Mouse (Mus musculus) midbrain, embryonic 15.5 days (tissue): Measurements from ENCODE around the gene Vps51. TPM values are rescaled to one million over a fixed set of nuclear protein-coding genes. Genes with fewer than 3 reads are reported as not detected.
A peak's percentile ranks its signal among the peaks of the same experiment; 100 is the strongest.

Experiments
- ATAC-seq: fragments of 200-750 bp; cut with Nextera tagmentation; replicated peaks from 2 replicates; pipeline ENCODE4 v1.8.0; 2017; ENCODE audit warnings: moderate TSS enrichment
- H3K27ac ChIP-seq: fragments of 300-500 bp; sonication (generic); 2 replicates; pipeline ENCODE4 v1.5.1; 2015; ENCODE audit warnings: mild to moderate bottlenecking, inconsistent platforms
- H3K27me3 ChIP-seq: fragments of 300-500 bp; sonication (generic); replicated peaks from 2 replicates; pipeline ENCODE4 v1.6.1; 2015; ENCODE audit warnings: inconsistent platforms
- H3K36me3 ChIP-seq: fragments of 300-500 bp; sonication (generic); replicated peaks from 2 replicates; pipeline ENCODE4 v1.6.1; 2015; ENCODE audit warnings: inconsistent platforms
- H3K4me1 ChIP-seq: fragments of 300-500 bp; sonication (generic); 2 replicates; pipeline ENCODE4 v1.6.1; 2015; ENCODE audit warnings: inconsistent platforms
- H3K4me2 ChIP-seq: fragments of 300-500 bp; sonication (generic); 2 replicates; pipeline ENCODE4 v1.6.1; 2015; ENCODE audit warnings: inconsistent platforms, mild to moderate bottlenecking, moderate library complexity
- H3K4me3 ChIP-seq: fragments of 300-500 bp; sonication (generic); 2 replicates; pipeline ENCODE4 v1.5.1; 2015; ENCODE audit warnings: mild to moderate bottlenecking, inconsistent platforms
- H3K9ac ChIP-seq: fragments of 300-500 bp; sonication (generic); 2 replicates; pipeline ENCODE4 v1.6.1; 2015; ENCODE audit warnings: mild to moderate bottlenecking, inconsistent platforms
- H3K9me3 ChIP-seq: fragments of 300-500 bp; sonication (generic); 2 replicates; pipeline ENCODE4 v1.6.1; 2016; ENCODE audit warnings: inconsistent platforms
- WGBS: fragments of 180-500 bp; shearing (Covaris S2); methylation state at CpG from one replicate; pipeline ENCODE4 v1.1.7; 2015; ENCODE audit warnings: mixed read lengths; 5-methylcytosine and 5-hydroxymethylcytosine counted together
- microRNA-seq: library from miRNA; unstranded; fragments of <30 nt; microRNA quantifications from one replicate; pipeline ENCODE4, GENCODE M21; 2016
- polyA plus RNA-seq: library from polyadenylated mRNA; unstranded; fragments of >200 nt; fragmentation: Nextera tagmentation; extraction: Ambion mirVana; gene quantifications from 2 replicates; pipeline ENCODE4 v1.2.1, GENCODE M21; 2015

The Vps51 gene
- polyA plus RNA-seq, 1 experiment from 2014 or later, result 100.0 TPM

DNA sequence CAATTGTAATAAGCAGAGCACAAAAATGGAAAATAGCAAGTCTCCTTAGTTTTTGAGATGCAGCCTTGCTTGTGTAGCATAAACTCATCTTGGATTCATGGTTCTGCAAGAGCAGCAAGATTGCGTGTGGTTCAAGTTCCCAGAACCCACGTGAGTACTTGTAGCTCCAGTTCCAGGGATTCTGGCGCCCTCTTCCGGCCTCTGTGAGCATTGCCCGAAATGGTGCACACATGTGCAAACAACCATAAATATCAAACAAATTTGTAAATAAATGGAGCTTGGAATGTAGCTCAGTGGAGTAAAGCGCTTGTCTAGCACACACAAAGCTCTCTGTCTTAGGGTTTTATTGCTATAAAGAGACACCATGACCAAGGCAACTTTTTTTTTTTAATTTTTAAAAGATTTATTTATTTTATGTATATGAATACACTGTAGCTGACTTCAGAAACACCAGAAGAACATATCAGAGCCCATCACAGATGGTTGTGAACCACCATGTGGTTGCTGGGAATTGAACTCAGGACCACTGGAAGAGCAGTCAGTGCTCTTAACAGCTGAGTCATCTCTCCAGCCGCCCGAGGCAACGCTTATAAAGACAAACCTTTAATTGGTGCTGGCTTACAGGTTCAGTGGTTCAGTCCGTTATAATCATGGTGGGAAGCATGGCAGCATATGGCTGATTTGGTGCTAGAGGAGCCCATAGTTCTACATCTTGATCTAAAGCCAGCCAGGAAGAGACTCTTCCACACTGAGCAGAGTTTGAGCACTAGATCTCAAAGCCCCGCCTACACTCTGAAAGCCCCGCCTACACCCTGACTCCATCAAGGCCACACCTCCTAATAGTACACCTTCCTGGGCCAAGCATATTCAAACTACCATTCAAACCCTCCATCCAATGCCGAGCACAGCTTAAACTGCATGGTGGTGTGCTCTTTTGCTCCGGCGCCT is 58.6 kb downstream of the Vps51 start:
- H3K36me3 ChIP-seq, result no peaks in the 10 kb centered on the region
- peaks cover 21% of the 10 kb centered on the region for H3K27me3 ChIP-seq
- no peak overlapping the region for H3K4me3 ChIP-seq
- no peak overlapping the region for H3K27ac ChIP-seq
- no peak for ATAC-seq
- WGBS, result 29% methylated on average over 15 of the region's 15 CpGs
- H3K4me2 ChIP-seq, result no peak overlapping the region
- peaks cover 14% of the 10 kb centered on the region for H3K4me1 ChIP-seq
- no peaks in the 10 kb centered on the region for H3K9me3 ChIP-seq
- H3K9ac ChIP-seq, result no peak overlapping the region

Small RNA genes lying within 50 kb of the gene (microRNA-seq; reads per million reads assigned to microRNA genes)
- 3.3 reads per million, percentile 16 among the genes with 10 or more reads in this experiment for gene Mir6988

Other genes starting within 250 kb of the Vps51 start
- 16.1 and 19.2 TPM in 2 replicates for gene Frmd8, start 202.0 kb downstream of the Vps51 start, polyA plus RNA-seq
- 2.0 and 2.9 TPM in 2 replicates for gene Slc25a45, start 199.4 kb downstream of the Vps51 start, polyA plus RNA-seq
- 13.8 and 16.4 TPM in 2 replicates for gene Tigd3, start 183.1 kb downstream of the Vps51 start, polyA plus RNA-seq
- 122 and 130 TPM in 2 replicates for gene Dpf2, start 164.2 kb downstream of the Vps51 start, polyA plus RNA-seq
- gene Cdc42ep2, start 152.4 kb downstream of the Vps51 start, polyA plus RNA-seq, result 16.3 and 16.7 TPM in 2 replicates
- gene Pola2, start 113.0 kb downstream of the Vps51 start, polyA plus RNA-seq, result 25.3 and 25.4 TPM in 2 replicates
- gene Slc22a20, start 91.1 kb downstream of the Vps51 start, polyA plus RNA-seq, result not detected in 2 replicates
- 2.9 and 3.3 TPM in 2 replicates for gene Capn1, start 61.3 kb downstream of the Vps51 start, polyA plus RNA-seq
- gene Syvn1, start 30.7 kb downstream of the Vps51 start, polyA plus RNA-seq, result 36.8 and 39.3 TPM in 2 replicates
- 62.5 and 65.1 TPM in 2 replicates for gene Mrpl49, start 19.4 kb downstream of the Vps51 start, polyA plus RNA-seq
- 459 and 483 TPM in 2 replicates for gene Fau, start 19.4 kb downstream of the Vps51 start, polyA plus RNA-seq
- 30.8 and 34.7 TPM in 2 replicates for gene Znhit2, start 16.0 kb downstream of the Vps51 start, polyA plus RNA-seq
- gene Tm7sf2, start 8.9 kb downstream of the Vps51 start, polyA plus RNA-seq, result 51.3 and 53.8 TPM in 2 replicates
- gene Tmem262, start 2.8 kb upstream of the Vps51 start, polyA plus RNA-seq, result not detected in 2 replicates
- 1.3 and 1.5 TPM in 2 replicates for gene Gm28374, start 5.0 kb upstream of the Vps51 start, polyA plus RNA-seq
- gene Zfpl1, start 7.7 kb upstream of the Vps51 start, polyA plus RNA-seq, result 86.8 and 87.6 TPM in 2 replicates
- 5.1 and 7.2 TPM in 2 replicates for gene Cdca5, start 7.8 kb upstream of the Vps51 start, polyA plus RNA-seq
- not detected in 2 replicates for gene AC131692.1, start 17.2 kb upstream of the Vps51 start, polyA plus RNA-seq
- 0.41 and 0.53 TPM in 2 replicates for gene Naaladl1, start 28.6 kb upstream of the Vps51 start, polyA plus RNA-seq
- gene Sac3d1, start 41.4 kb upstream of the Vps51 start, polyA plus RNA-seq, result 48.3 and 51.2 TPM in 2 replicates
- gene Snx15, start 51.1 kb upstream of the Vps51 start, polyA plus RNA-seq, result 59.1 and 65.6 TPM in 2 replicates
- 0.20 TPM in 1 of 2 replicates, not detected in the other for gene Batf2, start 63.8 kb upstream of the Vps51 start, polyA plus RNA-seq
- 146 and 150 TPM in 2 replicates for gene Arl2, start 64.3 kb upstream of the Vps51 start, polyA plus RNA-seq
- gene Majin, start 107.2 kb upstream of the Vps51 start, polyA plus RNA-seq, result not detected in 2 replicates
- gene Gpha2, start 149.1 kb upstream of the Vps51 start, polyA plus RNA-seq, result not detected in 2 replicates
- 141 and 149 TPM in 2 replicates for gene Ppp2r5b, start 158.6 kb upstream of the Vps51 start, polyA plus RNA-seq
- gene Atg2a, start 164.4 kb upstream of the Vps51 start, polyA plus RNA-seq, result 16.1 and 16.4 TPM in 2 replicates
- gene Ehd1, start 199.5 kb upstream of the Vps51 start, polyA plus RNA-seq, result 107 and 111 TPM in 2 replicates
- 0.40 and 0.47 TPM in 2 replicates for gene Cdc42bpg, start 229.2 kb upstream of the Vps51 start, polyA plus RNA-seq